Mouse (Mus musculus) lung, postnatal 25 days (tissue): ENCODE results near the gene Cbs.

Experiments used
- DNase-seq: peaks from one replicate; pipeline ENCODE4 v3.0.0; 2022; ENCODE audit warnings: low spot score

Gene Cbs

GRCm38 (mm10) chr17:31588115-31588514, 48.9 kb downstream of the Cbs start:
- DNase-seq: no peak

GRCm38 (mm10) chr17:31583781-31584180, 53.3 kb downstream of the Cbs start:
- no peak for DNase-seq

- DNase-seq: no peak
Observed at GRCm38 (mm10) chr17:31583185-31583584, 53.9 kb downstream of the Cbs start.

- DNase-seq: no peak
Observed at GRCm38 (mm10) chr17:31580344-31580743, 56.7 kb downstream of the Cbs start.

- DNase-seq: no peak
Observed at GRCm38 (mm10) chr17:31576394-31577175, 60.5 kb downstream of the Cbs start.

- DNase-seq: no peak
Observed at GRCm38 (mm10) chr17:31574662-31575061, 62.4 kb downstream of the Cbs start.

GRCm38 (mm10) chr17:31571689-31572088, 65.3 kb downstream of the Cbs start:
- no peak for DNase-seq

- DNase-seq: no peak
Observed at GRCm38 (mm10) chr17:31570321-31570925, 66.6 kb downstream of the Cbs start.

- no peak for DNase-seq
Observed at GRCm38 (mm10) chr17:31569756-31570155, 67.3 kb downstream of the Cbs start.

- DNase-seq: no peak
Observed at GRCm38 (mm10) chr17:31566276-31566675, 70.8 kb downstream of the Cbs start.

GRCm38 (mm10) chr17:31565141-31566056, 71.6 kb downstream of the Cbs start:
- peak; percentile 55 for DNase-seq

GRCm38 (mm10) chr17:31564858-31565140, 72.2 kb downstream of the Cbs start:
- DNase-seq: no peak

- DNase-seq: peak; percentile 99
Observed at GRCm38 (mm10) chr17:31564015-31564857, 72.8 kb downstream of the Cbs start, which contains the start of gene Pknox1. Gene Pknox1, plus strand, starts transcription at chr17:31564734.

- DNase-seq: peak; percentile 23
Observed at GRCm38 (mm10) chr17:31563632-31564014, 73.4 kb downstream of the Cbs start.

- DNase-seq: no peak
Observed at GRCm38 (mm10) chr17:31559021-31559789, 77.8 kb downstream of the Cbs start.
